Mouse (Mus musculus): ENCODE data around the gene Tmem254a.
"Not testable (repeated sequence)": the region's sequence is repeated elsewhere in the genome, so short reads cannot be mapped to it uniquely, and the experiment has no call there.

Gene Tmem254a

DNA sequence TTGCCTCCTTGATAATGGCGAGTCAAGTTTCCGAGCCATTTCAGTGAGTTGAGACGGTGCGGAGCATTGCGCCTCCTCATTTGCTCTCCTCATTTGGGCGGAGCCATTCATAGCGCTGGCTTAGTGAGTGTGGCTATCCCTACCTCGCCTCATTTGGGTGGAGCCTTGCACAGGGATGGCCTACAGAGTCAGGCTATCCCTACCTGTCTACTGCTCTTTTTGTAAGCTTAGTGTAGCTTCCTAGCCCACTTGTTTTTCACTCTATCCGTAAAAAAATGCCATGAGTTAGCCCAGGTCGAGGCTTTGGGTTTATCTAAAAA, at the start of gene Tmem254a:
Gene Tmem254a (minus strand): TSS at position 111 of the 320 bp plus-strand sequence.
- DNase-seq (ENCODE audit: low spot score): not testable (repeated sequence)

DNA sequence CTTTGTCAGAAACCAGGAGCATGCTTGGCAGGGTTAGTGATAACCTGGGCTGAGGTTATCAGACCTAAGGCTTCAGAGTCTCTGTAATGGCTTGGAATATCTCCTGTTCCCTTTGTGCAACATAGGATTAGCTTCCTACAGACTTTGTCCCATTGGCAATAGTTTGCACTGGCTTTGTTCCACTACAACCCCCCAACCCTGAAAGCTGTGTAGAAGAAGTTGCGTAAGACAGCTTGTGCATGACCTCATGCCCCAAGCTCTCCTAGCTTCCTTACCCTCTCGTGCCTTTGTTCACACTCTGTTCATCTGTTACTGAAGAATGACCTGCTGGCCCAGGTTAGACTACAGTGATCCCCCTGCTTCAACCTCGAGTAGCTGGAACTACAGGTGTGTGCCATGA, 30.4 kb upstream of the Tmem254a start:
- DNase-seq (ENCODE audit: low spot score): not testable (repeated sequence)

DNA sequence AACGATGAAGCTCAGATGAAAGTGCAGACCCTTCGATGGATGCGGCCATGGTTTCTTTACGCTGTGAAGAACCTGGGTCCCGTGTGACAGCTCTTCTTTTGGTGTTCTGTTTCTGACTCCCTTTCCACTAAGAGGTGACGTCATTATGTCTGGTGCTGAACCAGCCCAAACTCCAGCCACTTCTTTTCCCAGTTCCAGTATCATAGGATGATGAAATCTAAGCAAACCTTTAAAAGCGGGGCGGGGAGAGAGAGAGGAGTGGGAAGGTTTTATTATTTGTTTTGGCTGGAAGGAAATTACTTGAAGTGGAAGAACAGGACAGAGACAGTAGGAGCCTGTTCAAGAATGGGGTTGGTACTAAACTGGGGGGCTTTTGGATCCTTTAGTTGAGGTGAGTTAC, 10.5 kb upstream of the Tmem254a start, which contains the start of gene Cphx1:
Gene Cphx1 (plus strand): TSS at position 301 of the 400 bp plus-strand sequence.
- not testable (repeated sequence) for DNase-seq (ENCODE audit: low spot score)

DNA sequence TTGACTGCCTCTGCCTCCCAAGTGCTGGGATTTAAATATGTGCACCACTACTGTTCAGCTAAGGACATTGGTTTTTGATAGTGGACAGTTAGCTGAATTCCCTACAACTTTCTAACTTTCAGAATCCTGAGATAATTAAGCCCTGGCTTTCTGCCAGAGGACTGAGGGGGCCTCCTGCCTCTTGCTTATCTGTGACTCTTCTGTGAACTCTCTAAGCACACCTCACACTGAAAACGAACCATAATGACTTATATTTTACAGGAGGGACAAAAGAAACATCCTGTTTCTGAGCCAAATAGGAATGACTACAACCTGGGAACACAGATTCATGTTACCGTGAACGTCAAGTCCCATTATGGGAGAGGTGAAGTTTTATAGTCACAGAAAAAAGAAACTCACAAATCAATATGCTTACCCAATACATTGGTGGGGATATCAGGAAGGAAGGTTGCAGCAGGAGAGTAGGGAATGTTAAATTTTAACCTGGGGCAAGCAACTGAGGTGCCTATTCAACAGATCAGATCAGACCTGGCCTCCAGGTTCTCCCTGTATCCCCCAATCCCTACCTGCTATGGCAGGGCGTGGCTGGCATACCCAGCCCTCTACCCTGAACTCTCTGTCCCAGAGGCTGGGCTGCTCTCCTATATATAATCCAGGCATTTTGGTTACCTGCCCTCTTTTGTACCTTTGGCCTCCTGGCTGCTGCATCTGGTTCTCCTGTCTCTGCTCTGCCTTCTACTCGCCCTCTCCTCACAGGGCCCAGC, 9.6 kb upstream of the Tmem254a start:
- DNase-seq (ENCODE audit: low spot score): not testable (repeated sequence)

DNA sequence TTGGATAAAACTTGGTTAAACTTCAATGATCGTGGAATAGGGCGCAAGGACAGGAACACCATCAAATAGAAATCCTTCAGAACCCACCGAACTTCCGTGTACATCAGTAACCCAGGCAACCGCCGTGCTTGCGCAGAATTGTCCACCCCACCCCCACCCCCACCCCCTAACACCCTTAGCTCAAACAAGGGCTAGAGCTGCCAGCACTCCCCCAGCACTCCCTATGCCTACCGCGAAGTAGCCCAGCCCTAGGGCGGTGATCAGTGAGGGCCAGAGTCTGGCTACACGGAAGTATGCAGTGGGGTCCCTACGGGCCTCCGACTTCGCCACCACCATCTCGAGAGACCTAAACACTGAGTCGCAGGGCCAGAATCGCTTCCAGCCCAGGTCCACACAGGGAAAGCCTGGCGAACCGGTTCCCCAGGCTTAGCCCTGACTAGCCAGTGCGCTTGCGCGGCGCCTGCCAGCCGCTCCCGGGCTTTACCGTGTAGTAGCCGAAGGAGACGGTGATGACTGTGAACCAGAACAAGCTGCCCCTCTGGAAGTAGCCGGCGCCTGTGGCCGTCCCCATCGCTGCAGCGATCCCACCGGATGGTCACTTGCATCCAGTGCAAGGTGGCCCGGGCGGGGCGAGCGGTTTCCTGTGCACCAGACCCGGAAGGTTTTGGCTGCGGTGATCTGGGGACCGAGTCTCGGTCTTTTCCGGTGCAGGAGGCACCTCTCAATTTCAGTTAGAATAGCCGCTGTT, 484 bp downstream of the Tmem254a start:
- not testable (repeated sequence) for DNase-seq (ENCODE audit: low spot score)

DNA sequence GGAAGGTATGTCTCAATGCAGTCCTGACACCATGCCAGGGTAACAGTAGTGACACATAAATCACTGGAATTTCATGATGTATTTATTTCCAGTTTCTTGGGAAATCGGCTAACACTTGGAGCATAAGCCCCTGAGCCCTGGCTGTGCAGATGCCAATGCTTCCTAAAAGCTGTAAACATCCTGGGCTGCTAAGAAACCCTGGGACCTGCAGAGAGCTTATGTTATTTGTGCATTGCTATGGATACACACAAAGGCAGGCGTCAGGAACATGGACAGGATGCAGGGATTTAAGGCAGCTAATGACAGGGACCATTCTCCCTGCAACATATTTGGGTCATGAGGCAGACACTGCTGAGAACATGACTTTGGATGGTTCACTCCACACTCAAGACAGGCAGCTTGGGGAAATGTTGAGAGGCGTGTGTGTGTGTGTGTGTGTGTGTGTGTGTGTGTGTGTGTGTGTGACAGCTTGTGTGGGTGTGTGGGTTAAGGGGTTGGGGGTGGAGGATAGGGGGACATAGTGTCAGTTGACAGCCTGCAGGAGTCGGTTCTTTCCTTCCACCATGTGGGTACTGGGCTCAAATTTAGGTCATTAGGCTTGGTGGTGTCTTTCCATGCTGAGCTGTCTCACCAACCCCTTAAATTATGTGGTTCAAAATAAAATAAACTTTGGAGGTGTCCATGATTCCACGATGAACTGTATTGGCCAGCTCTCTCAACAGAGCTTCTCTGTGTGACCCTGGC, 8.9 kb downstream of the Tmem254a start:
- not testable (repeated sequence) for DNase-seq (ENCODE audit: low spot score)

DNA sequence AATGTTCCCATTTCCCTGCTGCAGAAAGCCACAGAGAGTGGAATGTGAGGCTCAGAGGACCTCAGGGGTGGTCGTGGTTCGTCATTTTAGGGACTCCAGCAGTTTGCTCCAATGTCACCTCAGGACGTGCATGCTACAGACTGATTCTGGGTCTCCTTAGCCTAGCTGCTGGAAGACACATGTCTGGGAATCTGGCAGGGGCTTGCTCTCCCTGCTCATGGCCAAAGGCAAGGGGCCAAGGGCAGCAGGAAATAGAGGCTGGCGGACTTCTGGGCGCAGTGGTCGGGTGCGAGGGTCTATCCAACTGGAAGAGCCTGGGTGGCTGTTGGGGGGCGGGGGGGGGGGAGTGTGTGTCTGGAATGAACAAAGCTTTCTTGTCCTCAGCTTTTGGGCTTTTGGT, 18.5 kb downstream of the Tmem254a start:
- not testable (repeated sequence) for DNase-seq (ENCODE audit: low spot score)

DNA sequence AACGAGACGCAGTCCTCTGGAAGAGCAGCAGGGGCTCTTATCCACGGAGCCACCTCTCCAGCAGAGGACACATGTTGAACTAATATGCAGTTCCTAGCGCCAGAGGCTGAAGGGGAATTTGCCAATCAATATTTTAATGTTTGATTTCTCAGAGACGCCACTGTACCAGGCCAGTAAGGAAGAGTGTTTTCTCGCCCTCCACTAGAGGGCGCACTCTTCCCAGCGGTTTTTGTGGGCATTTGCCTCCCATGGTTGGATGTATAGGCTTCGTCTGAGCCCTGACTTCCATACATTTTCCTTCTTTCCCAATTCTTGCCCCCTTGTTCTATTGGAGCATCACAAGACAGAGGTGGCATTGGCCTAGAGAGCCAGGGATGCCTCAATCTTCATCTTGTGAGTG, 20.2 kb downstream of the Tmem254a start:
- DNase-seq (ENCODE audit: low spot score): not testable (repeated sequence)

DNA sequence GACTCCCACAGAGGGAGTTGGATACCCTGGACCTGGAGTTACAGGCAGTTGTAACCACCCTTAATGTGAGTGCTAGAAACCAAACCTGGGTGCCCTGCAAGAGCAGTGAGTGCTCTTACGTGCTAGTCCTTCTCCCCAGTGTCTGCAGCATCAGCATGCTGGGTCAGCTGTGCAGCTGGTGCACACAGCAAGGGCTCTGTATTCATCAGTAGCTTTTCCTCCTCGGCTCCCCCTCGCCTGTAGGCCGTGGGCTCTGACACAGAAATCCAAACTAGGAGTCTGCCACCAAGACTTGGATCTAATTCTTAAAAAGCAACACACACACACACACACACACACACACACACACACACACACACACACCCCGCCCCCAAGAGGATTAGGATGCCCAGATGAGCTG, 22.2 kb downstream of the Tmem254a start:
- not testable (repeated sequence) for DNase-seq (ENCODE audit: low spot score)

DNA sequence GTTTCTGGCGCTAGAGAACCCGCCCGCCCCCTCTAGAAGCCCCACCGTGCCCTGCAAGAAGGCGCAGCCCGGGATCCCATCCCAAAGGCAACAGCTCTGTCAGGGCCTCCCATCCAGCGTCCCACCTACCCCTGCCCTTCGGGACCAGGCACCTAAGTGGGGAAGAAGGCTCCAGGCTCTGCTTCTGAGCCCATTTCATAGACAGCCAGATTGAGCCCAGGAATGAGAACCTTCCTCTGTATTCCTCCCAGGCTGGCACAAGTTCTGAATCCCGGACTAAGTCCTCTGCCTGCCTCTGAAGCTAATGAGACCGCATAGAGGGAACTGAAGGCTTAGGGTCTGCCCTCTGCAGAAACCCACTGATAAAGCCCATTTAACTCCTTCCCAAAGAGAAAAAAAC, 24.5 kb downstream of the Tmem254a start, which contains the start of gene Plac9a:
Gene Plac9a (minus strand): TSS at position 101 of the 400 bp plus-strand sequence.
- DNase-seq (ENCODE audit: low spot score): not testable (repeated sequence)

DNA sequence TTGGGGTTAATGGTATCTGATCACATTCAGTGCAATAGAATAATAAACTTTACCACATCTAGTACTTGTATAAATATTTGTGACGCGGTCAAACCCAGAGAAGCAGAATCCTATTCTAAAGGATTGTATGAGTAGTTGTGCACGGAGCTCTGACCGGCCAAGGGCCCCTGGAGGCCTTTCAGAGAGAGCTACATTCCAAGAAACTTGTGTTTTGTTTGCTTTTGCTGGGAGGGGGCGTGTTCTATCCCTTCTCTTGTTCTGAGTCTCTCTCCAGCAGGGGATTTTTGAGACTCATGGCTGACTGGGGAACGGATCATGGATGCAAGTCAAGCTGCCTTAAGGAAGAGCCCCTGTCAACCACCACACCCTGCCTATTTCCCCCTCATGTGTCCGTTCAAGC, 31.8 kb downstream of the Tmem254a start:
- DNase-seq (ENCODE audit: low spot score): not testable (repeated sequence)

DNA sequence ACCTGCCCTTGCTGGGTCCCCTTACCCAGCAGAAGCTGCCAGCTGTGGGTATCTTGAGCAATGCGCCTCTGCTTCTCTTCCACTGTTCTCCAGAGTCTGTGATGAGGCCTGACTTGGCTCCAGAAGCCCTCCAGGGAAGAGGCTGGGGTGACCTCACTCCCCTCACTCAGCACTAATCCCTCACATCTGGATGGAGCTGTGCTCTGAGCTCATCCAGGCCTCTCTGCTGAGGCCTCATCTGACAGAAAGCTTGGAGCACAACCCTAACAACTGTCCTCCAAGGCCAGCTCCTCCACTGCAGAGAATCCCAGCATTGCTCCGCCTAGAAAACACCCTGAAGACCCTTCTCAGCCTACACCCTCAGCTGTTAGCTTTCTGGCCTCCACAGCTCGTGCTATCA, 32.9 kb downstream of the Tmem254a start:
- DNase-seq (ENCODE audit: low spot score): not testable (repeated sequence)

DNA sequence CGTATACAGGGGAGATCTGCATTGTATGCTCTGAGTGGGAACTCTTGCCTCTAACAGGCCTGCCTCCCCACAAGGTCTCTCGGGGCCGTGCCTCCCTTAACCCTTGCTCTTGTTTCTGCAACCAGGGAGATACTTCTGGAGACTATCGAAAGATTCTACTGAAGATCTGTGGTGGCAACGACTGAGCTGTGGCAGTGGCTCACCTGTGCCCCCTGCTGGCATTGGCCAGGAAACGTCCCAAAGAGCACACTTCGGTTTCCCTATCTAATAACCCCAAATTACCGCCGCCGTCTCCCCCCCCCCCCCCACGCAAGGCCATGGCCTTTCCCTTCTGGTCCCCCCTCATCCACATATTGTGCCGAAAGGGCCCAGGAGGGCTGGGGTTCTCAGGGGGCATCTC, 41.6 kb downstream of the Tmem254a start:
- not testable (repeated sequence) for DNase-seq (ENCODE audit: low spot score)

DNA sequence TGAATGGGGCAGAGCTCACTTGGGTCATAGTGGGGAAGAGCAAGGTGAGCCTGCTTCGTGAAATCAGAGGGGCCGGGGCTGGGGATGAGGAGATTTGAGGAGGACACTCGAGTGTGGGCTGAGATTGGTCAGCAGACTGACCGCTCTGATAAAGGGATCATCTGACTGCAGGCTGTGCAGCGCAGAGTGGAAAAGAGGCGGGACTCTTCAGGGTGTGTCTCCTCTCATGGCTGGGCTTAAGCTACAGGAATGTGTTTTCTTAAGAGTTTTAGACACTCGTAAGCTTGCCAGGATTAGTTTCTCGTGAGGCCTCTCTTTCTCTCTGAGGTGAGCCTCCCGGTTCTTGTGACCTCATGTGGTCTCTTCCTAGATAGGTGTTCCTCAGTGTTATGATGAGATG, 45.7 kb downstream of the Tmem254a start:
- not testable (repeated sequence) for DNase-seq (ENCODE audit: low spot score)

DNA sequence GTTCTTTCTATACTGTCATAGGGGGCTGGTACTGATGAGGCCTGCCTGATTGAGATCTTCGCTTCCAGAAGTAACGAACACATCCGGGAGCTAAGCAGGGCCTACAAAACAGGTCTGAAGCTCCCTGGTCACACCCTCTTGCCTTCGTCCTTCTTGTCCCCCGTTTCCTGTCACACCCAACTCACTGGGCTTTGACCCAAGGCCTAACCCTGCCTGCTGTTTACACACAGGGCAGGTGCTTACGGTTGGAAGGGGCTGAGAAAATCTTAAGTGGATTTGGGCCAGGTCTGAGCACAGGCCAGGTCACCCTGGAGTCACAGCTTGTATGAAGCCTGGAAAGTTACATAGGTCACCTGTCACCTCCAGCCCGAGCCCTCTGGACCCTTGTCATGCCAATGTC, 50.8 kb downstream of the Tmem254a start:
- DNase-seq (ENCODE audit: low spot score): not testable (repeated sequence)
